Mouse (Mus musculus) neural tube, embryonic 15.5 days (tissue): Measurements from ENCODE around the gene Ubl3. TPM values are rescaled to one million over a fixed set of nuclear protein-coding genes. Genes with fewer than 3 reads are reported as not detected.

ENCODE experiments used
- ATAC-seq: fragments of 200-750 bp; cut with Nextera tagmentation; 2 replicates; pipeline ENCODE4 v1.8.0; 2017; ENCODE audit warnings: mild to moderate bottlenecking, moderate TSS enrichment, moderate library complexity; ENCODE audit not compliant: low FRiP score
- H3K27ac ChIP-seq: fragments of 300-500 bp; sonication (generic); replicated peaks from 2 replicates; pipeline ENCODE4 v1.5.1; 2015; ENCODE audit warnings: mild to moderate bottlenecking, inconsistent platforms
- H3K27me3 ChIP-seq: fragments of 300-500 bp; sonication (generic); replicated peaks from 2 replicates; pipeline ENCODE4 v1.6.1; 2015; ENCODE audit warnings: inconsistent platforms
- H3K36me3 ChIP-seq: fragments of 300-500 bp; sonication (generic); 2 replicates; pipeline ENCODE4 v1.6.1; 2015; ENCODE audit warnings: inconsistent platforms
- H3K4me1 ChIP-seq: fragments of 300-500 bp; sonication (generic); 2 replicates; pipeline ENCODE4 v1.6.1; 2015; ENCODE audit warnings: inconsistent platforms
- H3K4me2 ChIP-seq: fragments of 300-500 bp; sonication (generic); 2 replicates; pipeline ENCODE4 v1.6.1; 2015; ENCODE audit warnings: inconsistent platforms, mild to moderate bottlenecking, moderate library complexity
- H3K4me3 ChIP-seq: fragments of 300-500 bp; sonication (generic); replicated peaks from 2 replicates; pipeline ENCODE4 v1.5.1; 2015; ENCODE audit warnings: mild to moderate bottlenecking, inconsistent platforms
- H3K9ac ChIP-seq: fragments of 300-500 bp; sonication (generic); replicated peaks from 2 replicates; pipeline ENCODE4 v1.6.1; 2015; ENCODE audit warnings: mild to moderate bottlenecking, inconsistent platforms
- H3K9me3 ChIP-seq: fragments of 300-500 bp; sonication (generic); replicated peaks from 2 replicates; pipeline ENCODE4 v1.6.1; 2016; ENCODE audit warnings: inconsistent platforms
- WGBS: fragments of 180-500 bp; shearing (Covaris S2); methylation state at CpG from one replicate; pipeline ENCODE4 v1.1.7; 2015; ENCODE audit warnings: mixed read lengths; 5-methylcytosine and 5-hydroxymethylcytosine counted together
- polyA plus RNA-seq: library from polyadenylated mRNA; unstranded; fragments of >200 nt; fragmentation: Nextera tagmentation; extraction: Ambion mirVana; gene quantifications from 2 replicates; pipeline ENCODE4 v1.2.1, GENCODE M21; 2015

The Ubl3 gene
- polyA plus RNA-seq, 1 experiment from 2014 or later, result 98.3 TPM

DNA sequence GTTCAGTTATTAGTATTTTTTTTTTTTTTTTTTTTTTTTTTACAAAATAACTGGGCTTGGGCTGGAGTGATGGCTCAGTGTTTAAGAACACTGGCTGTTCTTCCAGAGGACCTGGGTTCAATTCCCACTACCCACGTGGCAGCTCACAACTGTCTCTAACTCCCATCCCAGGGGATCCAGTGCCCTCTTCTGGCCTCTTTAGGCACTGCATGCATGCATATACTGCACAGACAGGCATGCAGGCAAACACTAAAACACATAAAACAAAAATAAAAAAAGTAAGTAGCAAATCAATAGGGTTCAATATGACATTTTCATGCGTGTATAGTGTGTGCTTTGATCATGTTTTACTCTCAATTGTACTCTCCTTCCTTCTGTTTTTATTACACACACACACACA is 26.6 kb upstream of the Ubl3 start:
- Histone ChIP-seq H3K27me3 (no peaks in the 10 kb centered on the region), H3K36me3 (no peaks in the 10 kb centered on the region), H3K4me3 (no peak overlapping the region), H3K9me3 (no peaks in the 10 kb centered on the region), H3K9ac (no peak overlapping the region), H3K4me1 (0 out of 2 replicates have a peak, but pooled peaks cover 4% of the 10 kb centered on the region), H3K4me2 (no peak overlapping the region), H3K27ac (no peak overlapping the region)
- 87% methylated on average over 2 of the region's 2 CpGs for WGBS
- ATAC-seq, result no peak

DNA sequence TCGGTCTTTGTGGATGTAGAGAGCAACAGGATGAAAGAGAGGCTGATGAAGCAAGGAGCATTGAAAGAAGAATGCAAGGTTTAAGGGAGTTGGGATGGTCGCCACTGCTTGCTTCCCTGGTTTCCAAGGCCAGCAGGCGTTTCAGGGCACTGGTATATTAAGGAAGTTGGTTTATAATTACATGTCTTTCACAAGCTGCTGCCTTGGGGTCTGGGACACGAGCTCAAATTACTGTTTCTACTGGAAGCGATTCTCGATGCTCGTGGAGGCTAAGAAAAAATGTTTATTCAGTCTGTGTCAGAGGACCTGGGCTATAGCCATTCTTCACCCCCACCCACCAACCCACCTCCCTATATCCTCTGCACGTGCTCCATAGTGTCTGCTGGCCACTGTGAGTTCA is 25.8 kb upstream of the Ubl3 start:
- H3K9me3 ChIP-seq, result no peaks in the 10 kb centered on the region
- WGBS, result 79% methylated on average over 8 of the region's 8 CpGs
- no peak for ATAC-seq

DNA sequence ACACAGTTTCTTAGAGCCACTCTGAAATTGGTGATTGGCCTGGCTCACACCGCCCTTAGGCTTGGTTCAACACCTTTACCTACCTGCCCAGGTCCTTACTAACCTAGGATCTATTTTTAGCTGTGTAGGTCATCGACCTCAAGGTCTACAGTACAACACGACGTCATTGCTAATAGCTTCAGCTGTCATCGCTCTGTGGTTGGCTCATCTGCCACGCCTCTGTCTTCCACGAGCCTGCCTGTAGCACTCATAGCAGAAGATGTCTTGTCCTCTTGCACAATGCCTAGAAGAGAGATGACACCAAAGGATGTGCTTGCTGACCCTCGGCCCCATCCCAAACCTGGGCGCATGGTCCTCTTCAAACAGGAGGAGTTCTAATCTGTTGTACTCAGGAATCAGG is 24.7 kb upstream of the Ubl3 start:
- WGBS, result 89% methylated on average over 9 of the region's 9 CpGs
- ATAC-seq, result no peak
- no peak overlapping the region for H3K4me3 ChIP-seq
- H3K4me1 ChIP-seq, result 0 out of 2 replicates have a peak, but pooled peaks cover 3% of the 10 kb centered on the region
- H3K27me3 ChIP-seq, result no peaks in the 10 kb centered on the region
- no peaks in the 10 kb centered on the region for H3K36me3 ChIP-seq
- no peak overlapping the region for H3K4me2 ChIP-seq
- no peaks in the 10 kb centered on the region for H3K9me3 ChIP-seq
- no peak overlapping the region for H3K27ac ChIP-seq
- H3K9ac ChIP-seq, result no peak overlapping the region

More for the DNA sequence above, 25.8 kb upstream of the Ubl3 start:
- H3K27ac ChIP-seq, result no peak overlapping the region
- H3K9ac ChIP-seq, result no peak overlapping the region
- no peak overlapping the region for H3K4me2 ChIP-seq
- H3K4me1 ChIP-seq, result 0 out of 2 replicates have a peak, but pooled peaks cover 4% of the 10 kb centered on the region
- no peaks in the 10 kb centered on the region for H3K27me3 ChIP-seq
- no peaks in the 10 kb centered on the region for H3K36me3 ChIP-seq
- H3K4me3 ChIP-seq, result no peak overlapping the region

DNA sequence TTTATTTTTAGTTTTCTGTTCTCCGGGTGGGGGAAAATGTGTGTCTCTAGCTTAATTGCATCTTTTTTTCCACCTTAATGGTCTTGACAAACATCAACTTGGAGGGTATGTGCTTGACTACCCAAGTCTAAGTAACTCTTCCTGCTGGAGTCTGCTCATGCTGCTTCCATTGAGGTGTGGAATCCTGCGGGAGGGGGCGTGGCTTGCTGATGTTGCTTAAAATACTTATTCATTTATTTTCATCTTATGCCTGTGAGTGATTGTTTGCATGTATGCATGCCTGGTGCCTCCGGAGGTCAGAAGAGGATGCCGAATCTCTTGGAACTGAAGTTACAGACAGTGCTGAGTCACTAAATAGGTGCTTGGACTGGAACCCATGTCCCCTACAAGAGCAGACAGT is 22.6 kb upstream of the Ubl3 start:
- WGBS, result 77% methylated on average over 5 of the region's 5 CpGs
- no peak overlapping the region for H3K27ac ChIP-seq
- no peak for ATAC-seq
- H3K36me3 ChIP-seq, result no peaks in the 10 kb centered on the region
- H3K4me2 ChIP-seq, result no peak overlapping the region
- H3K4me3 ChIP-seq, result no peak overlapping the region
- no peaks in the 10 kb centered on the region for H3K9me3 ChIP-seq
- no peaks in the 10 kb centered on the region for H3K4me1 ChIP-seq
- no peak overlapping the region for H3K9ac ChIP-seq
- H3K27me3 ChIP-seq, result no peaks in the 10 kb centered on the region

DNA sequence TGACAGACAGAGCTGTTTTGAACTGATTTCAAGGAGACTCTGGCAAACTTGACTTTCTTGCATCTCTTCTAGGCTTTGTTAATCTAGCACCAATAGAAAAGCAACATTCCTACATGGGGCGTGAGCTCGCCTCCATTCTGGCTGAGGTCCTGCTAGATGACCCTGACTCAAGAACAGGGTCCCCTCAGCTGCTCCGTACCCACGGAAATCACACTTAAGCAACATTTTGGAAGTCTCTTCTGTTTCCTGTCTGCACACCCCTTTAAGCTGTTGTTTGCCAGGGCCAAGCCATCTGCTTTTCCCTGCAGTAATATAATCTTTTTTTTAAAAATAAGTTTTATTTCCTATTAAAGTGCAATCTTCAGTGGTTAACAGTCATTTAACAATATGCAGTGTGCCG is 20.1 kb upstream of the Ubl3 start:
- Histone ChIP-seq H3K4me2 (no peak overlapping the region), H3K27ac (no peak overlapping the region), H3K4me1 (no peaks in the 10 kb centered on the region), H3K36me3 (no peaks in the 10 kb centered on the region), H3K4me3 (no peak overlapping the region), H3K27me3 (no peaks in the 10 kb centered on the region), H3K9me3 (no peaks in the 10 kb centered on the region), H3K9ac (no peak overlapping the region)
- WGBS, result 90% methylated on average over 5 of the region's 5 CpGs
- ATAC-seq, result no peak

DNA sequence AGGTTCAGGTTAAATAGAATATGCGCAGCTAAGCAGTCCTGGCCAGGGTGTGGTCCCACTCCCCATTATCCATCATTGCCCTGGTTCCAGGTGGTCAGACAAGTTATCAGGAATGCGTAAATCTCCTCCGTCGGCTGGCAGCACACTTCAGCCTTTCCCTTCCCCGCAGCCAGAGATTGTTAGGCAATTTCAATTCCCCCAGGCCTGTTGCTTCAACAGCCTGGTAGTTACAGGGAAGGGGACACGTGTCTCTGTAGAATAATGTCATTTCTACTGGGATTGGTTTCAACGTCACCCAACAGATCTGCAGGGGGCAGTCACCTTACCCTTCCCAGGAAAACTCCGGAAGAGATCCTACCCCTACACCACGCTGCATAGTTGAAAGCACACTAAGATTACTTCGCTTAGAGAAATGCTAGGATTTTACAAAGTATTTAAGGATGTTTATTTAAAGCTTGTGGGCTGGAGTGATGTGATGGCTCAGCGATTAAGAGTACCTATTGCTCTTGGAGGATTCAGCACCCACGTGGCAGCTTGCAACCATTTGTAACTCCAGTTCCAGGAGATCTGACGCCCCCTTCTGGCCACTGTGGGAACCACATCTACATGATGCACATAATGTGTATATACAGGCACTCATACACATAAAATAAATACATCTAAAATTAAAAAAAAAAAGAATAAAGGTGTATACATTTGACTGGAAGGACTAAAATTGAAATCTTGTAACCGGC is 18.1 kb upstream of the Ubl3 start:
- Histone ChIP-seq H3K4me1 (no peaks in the 10 kb centered on the region), H3K27me3 (no peaks in the 10 kb centered on the region), H3K9ac (no peak overlapping the region), H3K4me3 (no peak overlapping the region), H3K4me2 (no peak overlapping the region), H3K9me3 (no peaks in the 10 kb centered on the region), H3K36me3 (no peaks in the 10 kb centered on the region), H3K27ac (no peak overlapping the region)
- no peak for ATAC-seq
- WGBS, result 81% methylated on average over 14 of the region's 14 CpGs

DNA sequence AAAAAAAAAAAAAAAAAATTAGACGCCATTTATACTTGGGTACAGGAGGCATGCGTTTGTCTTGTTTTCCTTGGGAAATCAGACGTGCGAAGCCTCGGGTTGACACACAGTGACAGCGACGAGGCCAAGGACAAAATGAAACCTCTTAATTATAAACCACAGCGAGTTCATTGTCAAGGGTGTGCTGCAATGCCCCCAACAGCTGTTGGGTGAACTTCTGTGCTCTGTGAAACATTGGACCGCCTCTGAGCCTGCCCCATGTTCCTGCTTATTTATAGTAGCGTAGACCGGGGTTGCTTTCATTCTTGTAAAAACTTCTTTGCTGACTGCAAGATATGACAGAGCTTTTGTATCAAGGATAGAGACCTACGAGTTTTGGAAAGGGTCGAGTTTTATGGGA is 16.9 kb upstream of the Ubl3 start:
- ATAC-seq, result no peak

DNA sequence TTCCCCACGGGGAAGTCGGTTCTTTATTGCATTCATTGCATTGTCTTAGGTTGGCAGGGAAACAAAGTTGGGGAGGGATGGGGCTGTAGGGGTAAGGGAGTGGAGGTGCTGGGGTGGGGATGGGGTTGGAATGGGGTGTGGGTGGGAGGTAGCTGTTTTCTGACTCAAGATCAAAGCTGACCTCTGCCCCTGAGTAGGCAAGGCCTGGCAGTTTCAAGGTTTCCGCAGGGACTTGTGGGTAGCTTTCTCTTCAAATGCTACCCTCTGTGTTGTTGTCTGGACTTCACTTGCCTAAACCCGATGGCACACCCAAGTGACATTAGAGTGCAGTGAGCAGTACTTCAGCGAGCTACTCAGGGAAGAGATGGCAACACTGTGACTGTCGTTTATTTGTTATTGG is 13.0 kb upstream of the Ubl3 start:
- ATAC-seq, result no peak
- no peak overlapping the region for H3K4me3 ChIP-seq
- no peak overlapping the region for H3K4me2 ChIP-seq
- H3K27ac ChIP-seq, result no peak overlapping the region
- WGBS, result 21% methylated on average over 6 of the region's 6 CpGs
- H3K9ac ChIP-seq, result no peak overlapping the region
- H3K36me3 ChIP-seq, result no peaks in the 10 kb centered on the region
- no peaks in the 10 kb centered on the region for H3K9me3 ChIP-seq
- H3K4me1 ChIP-seq, result no peaks in the 10 kb centered on the region
- H3K27me3 ChIP-seq, result no peaks in the 10 kb centered on the region

More for the DNA sequence above, 16.9 kb upstream of the Ubl3 start:
- 82% methylated on average over 13 of the region's 13 CpGs for WGBS
- H3K4me2 ChIP-seq, result no peak overlapping the region
- H3K9ac ChIP-seq, result no peak overlapping the region
- no peaks in the 10 kb centered on the region for H3K27me3 ChIP-seq
- no peak overlapping the region for H3K27ac ChIP-seq
- H3K9me3 ChIP-seq, result no peaks in the 10 kb centered on the region
- no peak overlapping the region for H3K4me3 ChIP-seq
- H3K4me1 ChIP-seq, result no peaks in the 10 kb centered on the region
- H3K36me3 ChIP-seq, result no peaks in the 10 kb centered on the region

DNA sequence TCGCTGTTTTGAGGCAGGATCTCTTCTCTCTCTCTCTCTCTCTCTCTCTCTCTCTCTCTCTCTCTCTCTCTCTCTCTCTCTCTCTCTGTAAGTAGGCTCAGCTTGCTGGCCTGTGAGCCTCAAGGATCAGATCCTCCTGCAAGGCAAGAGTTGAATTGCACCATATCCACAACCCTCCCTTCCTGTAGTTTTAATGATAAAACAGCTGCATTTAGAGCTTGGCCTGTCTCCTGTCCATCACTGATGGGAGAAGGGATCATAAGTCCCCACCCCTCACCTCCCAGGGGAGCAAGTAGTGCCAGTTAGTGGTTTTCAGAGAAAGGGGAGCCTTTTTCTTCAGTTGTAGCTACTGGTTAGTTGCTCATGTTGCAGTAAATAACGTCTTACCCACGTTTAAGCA is 11.5 kb upstream of the Ubl3 start:
- Histone ChIP-seq H3K27me3 (no peaks in the 10 kb centered on the region), H3K36me3 (no peaks in the 10 kb centered on the region), H3K9me3 (no peaks in the 10 kb centered on the region), H3K4me2 (no peak overlapping the region), H3K9ac (no peak overlapping the region), H3K4me3 (no peak overlapping the region), H3K27ac (no peak overlapping the region), H3K4me1 (no peaks in the 10 kb centered on the region)
- ATAC-seq, result no peak
- WGBS, result 90% methylated on average over 3 of the region's 3 CpGs

DNA sequence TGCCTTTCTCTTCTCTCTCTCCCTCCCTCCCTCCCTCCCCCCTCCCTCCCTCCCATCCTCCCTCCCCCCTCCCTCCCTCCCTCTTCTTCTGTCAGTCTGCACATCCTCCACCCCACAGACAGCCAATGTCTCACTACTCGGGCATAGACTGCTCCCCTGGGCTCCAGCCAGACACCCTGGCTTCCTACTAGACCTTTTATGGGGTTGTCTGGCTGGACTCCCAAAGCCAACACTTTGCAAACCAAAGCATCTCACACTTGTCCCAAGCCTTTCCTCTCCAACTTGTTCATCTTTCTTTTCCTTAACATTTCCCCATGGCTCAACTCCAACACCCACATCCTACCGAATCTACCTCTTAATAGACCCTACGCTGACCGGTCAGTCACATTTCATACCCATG is 10.7 kb upstream of the Ubl3 start:
- H3K9ac ChIP-seq, result no peak overlapping the region
- no peak overlapping the region for H3K27ac ChIP-seq
- no peaks in the 10 kb centered on the region for H3K9me3 ChIP-seq
- WGBS, result 88% methylated on average over 3 of the region's 4 CpGs
- H3K4me2 ChIP-seq, result no peak overlapping the region
- H3K4me1 ChIP-seq, result no peaks in the 10 kb centered on the region
- H3K4me3 ChIP-seq, result no peak overlapping the region
- H3K27me3 ChIP-seq, result no peaks in the 10 kb centered on the region
- no peaks in the 10 kb centered on the region for H3K36me3 ChIP-seq
- ATAC-seq, result no peak

DNA sequence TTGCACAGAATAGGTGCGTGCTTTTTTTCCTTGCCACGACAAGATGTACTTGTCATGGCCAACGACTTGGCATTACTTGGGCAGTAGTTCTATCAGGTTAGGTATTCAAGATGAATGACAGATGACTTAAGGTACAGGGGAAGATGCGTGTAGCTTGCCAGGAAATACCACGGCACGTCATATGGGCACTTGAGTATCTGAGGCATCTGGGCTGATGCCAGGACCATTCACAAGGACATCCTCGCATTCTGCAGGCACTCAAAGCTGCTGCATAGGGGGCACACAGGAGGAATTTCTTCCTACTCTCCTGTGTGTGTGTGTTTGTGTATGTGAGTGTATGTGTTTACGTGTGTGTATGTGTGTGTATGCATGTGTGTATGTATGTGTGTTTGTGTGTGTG is 9.6 kb upstream of the Ubl3 start:
- no peak for ATAC-seq
- Histone ChIP-seq H3K9me3 (no peaks in the 10 kb centered on the region), H3K27ac (no peak overlapping the region), H3K4me3 (no peak overlapping the region), H3K4me1 (no peaks in the 10 kb centered on the region), H3K36me3 (no peaks in the 10 kb centered on the region), H3K4me2 (no peak overlapping the region), H3K9ac (no peak overlapping the region), H3K27me3 (no peaks in the 10 kb centered on the region)
- 86% methylated on average over 8 of the region's 8 CpGs for WGBS

DNA sequence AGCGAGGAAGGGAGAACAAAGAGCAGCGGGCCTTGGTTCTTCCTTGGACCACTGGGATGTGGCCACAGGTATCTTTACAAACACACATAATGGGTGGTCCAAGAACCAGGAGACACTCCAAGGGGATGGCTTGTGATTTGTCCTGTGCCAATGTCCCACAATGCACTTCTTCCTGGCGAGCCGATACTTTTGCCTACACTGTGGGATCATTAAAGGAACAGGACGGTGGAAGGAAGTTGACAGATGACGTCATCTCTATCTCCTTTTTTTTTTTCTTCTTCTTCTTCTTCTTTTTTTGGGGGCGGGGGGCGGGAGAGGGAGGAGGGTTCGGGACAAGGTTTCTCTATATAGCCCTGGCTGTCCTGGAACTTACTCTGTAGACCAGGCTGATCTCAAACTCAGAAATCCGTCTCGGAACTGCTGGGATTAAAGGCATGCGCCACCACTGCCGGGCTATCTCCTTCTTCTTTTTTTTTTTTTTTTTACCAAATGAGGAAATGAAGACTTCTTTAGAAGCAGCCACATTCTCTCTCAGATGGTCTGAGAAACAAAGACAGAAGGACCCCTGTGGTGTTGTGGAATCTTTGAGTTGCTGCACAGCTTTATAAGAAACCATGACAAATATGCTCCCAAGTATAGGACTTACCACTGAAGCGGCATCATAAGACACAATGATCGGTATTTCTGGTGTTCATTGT is 6.8 kb upstream of the Ubl3 start:
- ATAC-seq, result no peak
- WGBS, result 85% methylated on average over 15 of the region's 15 CpGs

More for the DNA sequence above, 6.8 kb upstream of the Ubl3 start:
- no peak overlapping the region for H3K27ac ChIP-seq
- H3K9ac ChIP-seq, result no peak overlapping the region
- H3K4me2 ChIP-seq, result no peak overlapping the region
- no peaks in the 10 kb centered on the region for H3K36me3 ChIP-seq
- H3K9me3 ChIP-seq, result no peaks in the 10 kb centered on the region
- H3K27me3 ChIP-seq, result no peaks in the 10 kb centered on the region
- peaks cover 8% of the 10 kb centered on the region for H3K4me1 ChIP-seq
- no peak overlapping the region for H3K4me3 ChIP-seq
